Mouse (Mus musculus) adrenal gland, postnatal 4 days (tissue): ENCODE measurements around the gene Synpr. TPM values are rescaled to one million over a fixed set of nuclear protein-coding genes. Genes with fewer than 3 reads are reported as not detected.

ENCODE experiments used
- DNase-seq, 2 experiments: peaks; one replicate each; pipeline ENCODE4 v3.0.0; 2021 to 2022; ENCODE audit warnings: low spot score in 2 of 2, mixed read lengths in 2 of 2
- total RNA-seq, 2 experiments: library from RNA; stranded (reverse); gene quantifications; 2 replicates each; pipeline ENCODE4 v1.2.3; 2021

Synpr gene
- total RNA-seq, 2 experiments from 2014 or later, result 6.8 to 8.0 TPM

DNA sequence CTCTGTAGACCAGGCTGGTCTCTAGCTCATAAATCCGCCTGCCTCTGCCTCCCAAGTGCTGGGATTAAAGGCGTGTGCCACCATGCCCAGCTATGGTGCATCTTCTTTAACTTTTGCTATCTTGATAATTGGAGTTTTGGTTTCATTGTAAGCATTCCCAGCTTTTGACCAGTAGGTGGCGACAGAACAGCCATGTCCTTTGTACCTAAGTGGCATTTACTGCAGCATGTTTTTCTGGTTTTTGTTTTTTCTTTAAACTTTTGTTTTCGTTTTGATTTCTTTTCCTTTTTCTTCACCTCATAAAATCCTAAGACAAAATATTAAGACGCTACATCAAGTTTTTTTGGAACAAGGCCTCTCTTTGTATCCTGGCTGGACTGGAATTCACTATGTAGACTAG is 69.6 kb downstream of the Synpr start:
- DNase-seq, result no peak

DNA sequence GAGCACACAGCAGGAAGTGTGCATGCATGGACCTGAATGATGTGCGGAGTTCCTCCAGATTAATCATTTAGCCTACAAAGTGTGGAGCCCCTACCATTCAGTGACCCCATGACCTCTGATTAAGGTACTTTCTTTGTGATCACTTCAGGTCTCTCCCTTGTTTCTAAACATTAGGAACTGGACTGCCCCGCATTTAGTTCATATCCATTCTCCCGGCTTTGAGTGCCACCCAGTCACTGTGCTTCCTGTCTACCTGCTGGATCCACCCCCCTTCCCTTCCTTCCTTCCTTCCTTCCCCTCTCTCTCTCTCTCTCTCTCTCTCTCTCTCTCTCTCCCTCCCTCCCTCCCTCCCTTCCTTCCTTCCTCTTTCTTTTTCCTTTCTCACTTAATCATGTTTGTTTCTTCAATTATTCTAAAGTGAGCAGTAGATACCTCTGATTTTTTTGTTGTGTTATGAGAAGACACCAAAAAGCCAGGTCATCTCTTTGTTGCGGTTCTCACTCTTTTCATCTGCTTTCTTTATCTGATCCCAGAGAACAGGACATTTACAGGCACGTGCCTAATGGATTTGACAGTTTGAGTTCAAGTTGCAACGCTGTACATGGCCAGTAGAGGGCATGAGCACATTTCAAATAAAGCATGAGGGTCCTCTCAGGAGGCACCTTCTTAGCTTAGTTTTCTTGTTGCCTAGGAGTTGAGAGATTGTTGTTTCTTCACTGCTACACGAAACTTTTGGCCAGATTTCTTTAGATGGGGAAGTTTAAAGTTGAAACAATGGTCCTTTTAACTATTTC is 71.2 kb downstream of the Synpr start:
- DNase-seq, result peak in 1 of 2 experiments; percentile 27

DNA sequence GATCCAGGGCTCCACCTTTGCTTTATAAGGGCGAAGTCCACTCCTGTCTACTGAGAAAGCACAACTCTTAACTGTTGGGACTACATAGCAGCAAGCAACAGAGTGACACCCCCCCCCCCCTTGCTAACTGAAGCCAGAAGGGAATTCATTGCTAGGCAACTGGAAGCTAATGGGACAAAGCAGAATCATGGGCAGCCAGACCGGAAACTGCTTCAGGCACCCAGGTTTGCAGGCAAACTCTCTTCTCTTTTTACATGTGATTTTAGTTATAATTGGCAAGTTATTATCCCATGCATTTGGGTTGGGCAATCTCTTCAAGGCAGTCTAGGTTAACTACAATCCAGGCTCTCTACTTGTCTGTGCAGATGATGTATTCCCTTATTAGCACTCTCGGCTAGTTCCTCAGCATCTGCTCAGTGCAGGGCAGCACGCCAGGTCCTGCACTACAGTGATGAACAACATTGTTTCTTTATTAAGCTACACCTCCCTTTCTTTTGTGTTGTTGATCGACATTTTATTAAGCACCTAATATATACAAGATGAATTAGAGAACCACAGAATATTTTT is 72.6 kb downstream of the Synpr start:
- no peak for DNase-seq

DNA sequence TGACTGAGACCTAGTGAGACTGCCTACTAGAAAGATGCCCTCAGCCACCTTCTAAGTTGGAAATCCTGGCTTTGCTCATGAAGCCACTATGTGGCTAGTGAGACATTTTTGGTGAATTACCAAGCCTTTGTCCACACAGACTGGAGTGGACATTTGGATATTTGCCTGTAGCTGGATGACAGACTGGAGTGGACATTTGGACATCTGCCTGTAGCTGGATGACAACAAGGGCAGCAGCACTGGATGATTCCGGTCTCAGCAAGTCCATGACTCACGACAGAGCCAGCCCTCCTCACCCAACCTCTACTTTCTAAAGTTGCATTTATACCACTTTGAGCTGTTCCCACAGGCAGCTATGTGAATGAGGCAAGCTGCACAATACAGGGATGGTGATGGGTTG is 73.5 kb downstream of the Synpr start:
- no peak for DNase-seq

DNA sequence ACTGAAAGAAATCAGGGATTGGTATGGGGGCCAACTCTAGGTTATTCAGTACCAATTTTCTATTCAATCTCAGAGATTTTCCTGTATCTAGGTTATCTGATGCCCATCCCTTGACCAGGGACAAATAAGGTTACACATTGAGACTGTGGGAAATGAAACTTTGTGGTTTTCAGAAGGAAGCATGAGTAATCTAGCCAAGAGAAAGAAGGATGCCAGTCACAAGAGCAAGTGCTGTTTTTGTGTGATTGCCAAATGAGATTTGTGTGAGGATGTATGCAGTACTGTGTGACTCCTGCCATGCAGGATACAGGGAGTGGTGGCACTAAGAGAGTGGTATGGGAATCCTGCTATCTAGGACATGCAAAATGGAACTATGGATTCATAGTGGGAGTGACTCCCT is 76.6 kb downstream of the Synpr start:
- DNase-seq, result no peak

DNA sequence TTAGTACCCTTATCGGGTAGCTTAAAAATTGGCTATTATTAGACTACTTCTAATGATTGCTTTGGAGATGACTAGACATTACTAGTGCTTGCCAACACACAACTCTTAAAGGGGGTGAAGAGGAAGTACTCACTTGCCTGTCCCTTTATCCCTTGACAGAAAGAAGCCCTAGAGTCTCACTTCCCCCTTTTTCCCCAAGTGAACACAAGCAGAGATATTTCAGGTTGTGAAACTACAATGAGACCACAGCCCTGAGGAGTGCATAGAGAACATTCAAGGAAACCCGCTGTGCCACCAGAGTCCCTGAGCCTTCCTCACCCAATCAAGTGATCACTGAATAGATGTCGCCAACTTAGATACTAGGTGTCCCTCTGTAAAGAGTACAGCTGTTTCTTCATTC is 77.1 kb downstream of the Synpr start:
- DNase-seq, result no peak

DNA sequence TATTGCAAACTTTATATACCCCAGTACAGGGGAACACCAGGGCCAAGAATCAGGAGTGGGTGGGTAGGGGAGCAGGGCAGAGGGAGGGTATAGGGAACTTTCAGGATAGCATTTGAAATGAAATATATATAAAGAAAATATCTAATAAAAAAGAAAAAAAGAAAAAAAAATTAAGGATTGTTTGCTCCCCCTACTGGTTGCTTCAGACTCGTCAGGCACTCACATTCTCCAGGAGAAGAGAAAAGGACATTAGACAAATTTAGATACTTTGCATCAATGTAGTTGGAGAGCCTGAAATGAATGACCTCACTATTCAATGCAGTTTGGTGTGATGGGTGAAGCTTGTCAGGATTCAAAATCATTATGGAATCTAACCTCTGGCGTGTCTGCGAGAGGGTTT is 83.7 kb downstream of the Synpr start:
- no peak for DNase-seq

DNA sequence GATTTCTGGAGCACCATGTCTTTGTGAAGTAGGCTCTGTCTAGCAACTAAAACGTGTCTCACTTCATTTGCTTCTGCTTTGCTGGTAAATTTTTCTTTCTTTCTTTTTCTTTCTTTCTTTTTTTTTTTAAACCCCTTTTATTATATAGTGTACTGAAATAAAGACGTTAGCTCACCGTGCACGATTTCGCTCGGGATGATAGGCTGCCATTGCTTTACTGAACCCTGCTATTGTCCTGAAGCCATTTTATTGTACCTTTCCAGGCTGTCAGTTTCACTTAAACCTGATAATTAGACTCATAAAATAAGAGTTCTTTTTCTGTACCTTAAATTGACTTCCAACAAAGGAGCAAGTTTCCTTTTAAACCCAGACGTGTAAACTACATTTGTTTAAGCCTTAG is 104.5 kb downstream of the Synpr start:
- DNase-seq, result no peak

DNA sequence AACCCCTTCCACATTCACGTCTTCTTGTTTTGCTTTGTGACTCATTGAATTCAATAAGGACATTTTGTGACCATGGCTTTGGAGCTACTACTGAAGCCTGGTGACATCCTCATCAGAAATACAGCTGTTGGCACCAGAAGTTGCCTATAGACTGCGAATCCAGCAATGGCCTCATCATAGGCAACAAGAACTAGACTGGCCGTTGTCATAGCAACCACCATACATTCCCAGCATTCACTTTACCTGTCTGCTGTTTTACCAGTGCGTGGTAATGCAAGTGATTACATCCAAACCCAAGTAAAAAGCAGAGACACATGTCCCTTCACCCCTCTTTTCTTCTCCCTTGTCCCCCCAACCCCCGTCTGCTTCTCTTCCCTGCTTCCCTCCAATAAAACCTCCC is 105.4 kb downstream of the Synpr start:
- no peak for DNase-seq

DNA sequence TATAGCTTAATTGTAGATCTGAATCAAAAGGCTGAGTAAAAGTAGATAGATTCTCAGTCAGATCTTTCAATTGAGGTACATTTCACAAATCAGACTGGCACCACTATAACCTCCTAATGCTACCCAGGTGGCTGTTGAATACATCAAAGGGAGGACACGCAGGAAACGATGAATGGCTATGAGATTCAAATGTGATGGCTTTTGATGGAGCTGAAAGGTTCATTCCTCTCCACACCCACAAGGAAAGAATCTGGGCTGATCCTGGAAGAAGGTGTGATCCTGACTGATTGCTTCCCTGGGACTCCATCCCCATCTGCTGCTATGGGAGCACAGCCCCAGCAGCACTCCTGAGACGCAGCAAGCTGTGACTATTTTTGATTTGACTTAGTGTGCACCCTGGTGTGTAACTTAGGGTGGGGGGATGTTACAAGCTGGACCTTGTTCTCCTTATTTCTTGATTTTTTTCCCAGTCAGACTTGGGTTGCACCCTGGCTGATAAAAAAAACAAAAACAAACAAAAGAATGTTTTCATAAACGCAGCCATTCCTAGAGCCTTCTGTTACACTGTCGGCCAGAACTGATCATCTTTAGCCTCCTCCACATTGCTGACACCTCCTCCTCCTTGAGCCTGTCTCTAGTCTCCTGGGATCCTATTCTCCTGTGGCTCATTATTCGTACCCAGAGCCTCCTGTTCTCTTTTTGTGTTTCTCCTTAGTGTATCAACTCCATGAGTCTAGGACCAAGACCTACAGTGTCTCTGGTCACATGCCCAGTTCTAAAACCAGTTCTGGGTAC is 114.8 kb downstream of the Synpr start:
- DNase-seq, result no peak

DNA sequence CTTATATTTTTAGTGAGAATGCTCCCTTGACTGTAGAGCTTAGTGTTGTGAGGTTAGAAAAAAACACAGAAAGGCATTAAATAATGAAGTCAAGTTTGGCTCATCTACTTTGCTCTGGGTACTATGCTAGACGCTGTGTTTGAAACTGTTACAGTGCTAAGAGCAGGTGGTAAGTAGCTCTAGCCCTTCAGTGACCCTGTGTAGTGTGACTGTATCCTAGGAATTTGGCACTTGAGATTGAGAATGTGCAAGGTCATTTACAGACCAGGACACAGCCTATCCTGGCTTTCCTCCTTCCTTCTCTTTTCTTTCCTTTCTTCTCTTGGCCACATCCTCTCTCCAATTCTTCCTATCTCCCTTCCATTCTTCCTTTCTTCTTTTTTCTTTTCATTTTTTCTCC is 127.1 kb downstream of the Synpr start:
- no peak for DNase-seq

DNA sequence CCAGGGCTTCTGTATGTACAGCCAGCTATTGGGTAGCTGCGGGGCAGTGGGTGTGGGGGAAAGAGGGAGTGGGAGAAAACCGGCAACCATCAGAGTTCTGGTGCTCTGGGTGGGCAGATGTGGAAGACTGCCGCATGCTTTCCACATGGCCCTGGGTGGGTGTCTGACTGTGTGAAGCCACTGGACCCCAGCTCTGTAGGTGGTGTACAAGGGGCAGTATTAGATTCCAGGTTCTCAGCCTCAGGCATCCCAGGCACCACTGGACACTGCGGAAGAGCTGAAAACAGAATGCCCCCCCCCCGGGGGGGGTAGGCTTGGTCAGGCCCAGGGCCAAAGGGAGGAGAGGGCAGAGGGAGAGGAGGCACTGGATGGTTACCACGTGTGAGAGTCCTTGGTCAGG is 156.1 kb downstream of the Synpr start:
- no peak for DNase-seq

DNA sequence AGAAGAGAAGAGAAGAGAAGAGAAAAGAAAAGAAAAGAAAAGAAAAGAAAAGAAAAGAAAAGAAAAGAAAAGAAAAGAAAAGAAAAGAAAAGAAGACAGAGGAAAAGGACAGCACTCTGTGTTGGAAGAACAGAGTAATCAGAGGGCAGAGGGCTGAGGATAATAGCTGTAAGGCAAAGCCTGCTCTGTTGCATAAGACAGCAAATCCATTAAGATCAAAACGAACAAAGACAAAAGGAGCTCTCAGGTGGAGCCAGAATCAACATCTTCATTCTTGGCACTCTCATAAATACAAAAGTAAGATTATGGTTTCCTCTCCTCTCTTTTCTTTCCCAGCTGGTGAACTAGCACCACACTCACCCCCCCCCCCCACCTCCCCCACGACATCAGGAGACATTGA is 160.3 kb downstream of the Synpr start:
- DNase-seq, result no peak

DNA sequence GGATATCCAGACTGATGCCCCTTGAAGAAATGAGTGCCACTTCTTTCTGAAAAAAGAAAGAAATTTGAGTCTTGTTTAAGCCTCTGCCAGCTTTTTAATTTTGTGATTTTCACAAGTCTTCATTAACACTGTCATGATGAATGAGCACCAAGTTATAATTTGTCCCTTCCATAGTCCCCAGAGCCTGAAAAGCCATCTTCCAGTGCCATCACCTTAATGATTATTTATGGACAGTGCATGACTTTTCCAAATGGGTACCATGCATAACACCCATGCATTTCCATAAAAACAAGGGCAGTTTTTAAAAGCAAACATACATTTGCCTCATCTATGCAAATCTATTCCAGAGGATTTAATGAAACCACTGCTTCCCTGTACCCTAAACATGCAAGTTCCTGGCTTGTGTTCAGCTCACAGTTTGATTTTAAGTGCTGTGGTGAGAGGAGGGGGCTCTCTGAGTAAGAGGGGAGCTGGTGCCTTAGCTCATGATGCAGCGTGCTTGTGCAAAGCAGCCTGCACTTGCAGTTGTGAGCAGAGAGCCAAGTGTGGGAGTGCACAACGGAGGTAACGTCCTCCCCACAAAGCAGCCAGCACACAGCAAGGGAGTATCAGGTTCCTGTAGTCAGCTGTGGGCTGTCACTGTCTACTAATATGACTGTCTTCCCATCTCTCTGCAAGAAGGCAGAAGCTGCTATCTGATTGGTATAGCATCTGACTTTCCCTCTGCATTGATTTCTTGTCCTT is 169.1 kb downstream of the Synpr start:
- DNase-seq, result no peak

DNA sequence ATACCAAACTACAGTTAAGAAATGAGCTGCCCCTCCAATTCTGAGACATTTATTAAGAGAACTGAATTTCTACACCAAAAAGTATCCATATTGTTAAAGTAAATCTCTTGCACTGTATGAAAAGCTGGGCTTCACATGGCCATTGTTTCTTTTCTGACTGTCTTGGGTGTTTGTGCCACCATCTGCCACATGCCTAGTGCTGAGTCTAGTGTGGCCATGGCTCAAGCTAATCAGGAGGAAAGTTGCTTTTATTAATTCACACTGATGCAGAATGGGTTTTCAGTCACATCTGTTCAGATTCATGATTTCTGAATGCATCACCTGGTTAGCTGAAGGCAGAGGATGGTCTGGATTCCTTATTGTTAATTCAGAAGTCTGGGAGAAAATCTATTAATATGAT is 170.4 kb downstream of the Synpr start:
- DNase-seq, result no peak

DNA sequence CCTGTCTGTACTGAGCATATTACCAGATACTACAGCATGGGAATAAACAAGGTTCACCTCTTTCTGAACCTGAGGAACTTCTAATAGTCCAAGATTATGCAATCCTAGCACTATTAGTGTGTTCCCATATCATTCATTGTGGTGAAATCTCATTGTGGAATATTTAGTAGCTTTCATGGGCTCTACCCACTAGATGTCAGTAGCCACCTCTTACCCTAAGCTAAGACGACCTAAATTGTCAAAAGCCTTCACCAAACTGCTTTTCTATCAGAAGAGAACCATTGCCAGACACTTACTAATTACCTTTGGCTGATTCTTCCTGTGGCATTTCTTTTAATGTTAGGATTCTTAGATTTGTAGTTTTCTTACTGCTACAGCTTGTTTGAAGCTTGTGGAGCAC is 174.8 kb downstream of the Synpr start:
- DNase-seq, result no peak

DNA sequence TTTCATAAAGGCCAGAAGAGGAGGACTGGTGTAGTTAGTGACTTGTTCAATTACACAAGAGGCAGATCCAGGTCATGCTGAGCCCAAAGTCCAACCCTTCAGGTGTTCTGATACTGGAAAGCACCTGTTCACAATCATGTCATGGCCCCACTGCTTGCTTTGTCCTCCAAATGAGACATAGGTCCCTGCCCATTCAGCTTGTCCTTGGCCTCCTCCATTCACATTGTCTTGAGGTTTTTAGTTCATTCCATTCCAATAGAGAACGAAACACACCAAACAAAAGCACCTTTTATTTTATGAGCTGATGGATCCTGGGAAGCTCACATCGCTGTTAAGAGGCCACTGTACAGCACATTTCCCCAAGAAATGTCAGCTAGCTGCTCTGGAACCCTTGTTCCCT is 184.6 kb downstream of the Synpr start:
- DNase-seq, result no peak

DNA sequence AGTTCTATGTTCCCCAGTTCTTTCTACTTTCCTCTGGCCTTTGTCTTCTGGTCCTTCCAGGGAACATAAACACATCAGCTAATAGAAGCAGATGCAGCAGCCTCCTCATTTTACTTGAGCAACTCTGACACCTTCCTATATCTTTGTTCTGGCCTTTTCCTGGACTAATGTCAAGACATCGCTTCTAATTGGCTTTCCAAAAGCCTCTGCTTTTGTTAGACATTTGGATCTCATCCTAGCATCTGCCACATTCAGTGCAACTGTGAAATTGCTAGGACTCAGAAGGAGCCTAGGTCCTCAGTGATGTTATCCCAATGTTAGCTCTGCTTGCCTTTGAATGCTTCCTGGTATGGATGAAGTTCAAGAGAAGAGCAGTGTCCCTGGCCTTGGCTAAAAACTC is 193.2 kb downstream of the Synpr start:
- no peak for DNase-seq

DNA sequence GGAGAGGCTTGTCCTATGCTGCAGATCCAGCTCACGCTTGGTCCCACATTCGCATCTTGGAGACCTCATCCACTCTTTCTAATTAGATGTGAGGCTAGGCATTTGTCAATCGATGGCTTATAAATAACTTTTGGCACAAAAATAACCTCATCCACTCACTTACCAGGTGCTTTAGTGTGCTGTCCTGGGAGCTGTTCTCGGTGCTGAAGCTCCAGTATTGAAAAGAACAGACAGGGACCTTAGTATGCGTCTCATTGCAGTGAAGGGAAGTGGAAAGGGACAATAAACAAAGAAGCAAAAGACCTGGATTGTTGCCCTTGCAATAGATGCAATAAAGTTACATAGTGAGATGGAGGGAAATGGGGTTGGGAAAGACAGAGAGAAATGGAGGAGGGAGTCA is 220.8 kb downstream of the Synpr start:
- no peak for DNase-seq

DNA sequence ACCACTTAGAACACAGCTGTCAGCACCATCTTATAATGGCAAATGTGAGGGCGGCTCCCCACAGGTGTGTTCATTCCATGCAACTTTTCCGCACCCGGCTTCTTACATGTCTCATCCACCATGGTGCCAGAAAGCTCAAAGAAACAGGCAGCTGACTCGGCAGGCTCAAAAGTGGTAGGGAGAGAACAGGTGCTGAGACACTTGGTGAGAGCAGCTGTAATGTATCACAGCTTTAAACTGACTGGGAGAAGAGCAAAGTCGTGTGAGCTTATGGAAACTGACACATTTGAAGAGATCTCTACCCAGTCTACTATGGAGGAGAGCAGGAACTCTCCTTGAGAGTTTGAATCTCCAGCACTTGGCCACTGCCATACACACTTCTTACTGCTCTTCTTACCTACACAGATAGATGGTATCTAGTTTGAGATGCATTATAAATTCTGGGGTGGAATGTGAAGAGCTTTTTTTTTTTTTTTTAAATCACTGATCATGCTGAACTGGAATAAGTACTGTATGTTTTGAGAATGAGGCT is 234.1 kb downstream of the Synpr start:
- DNase-seq, result no peak

DNA sequence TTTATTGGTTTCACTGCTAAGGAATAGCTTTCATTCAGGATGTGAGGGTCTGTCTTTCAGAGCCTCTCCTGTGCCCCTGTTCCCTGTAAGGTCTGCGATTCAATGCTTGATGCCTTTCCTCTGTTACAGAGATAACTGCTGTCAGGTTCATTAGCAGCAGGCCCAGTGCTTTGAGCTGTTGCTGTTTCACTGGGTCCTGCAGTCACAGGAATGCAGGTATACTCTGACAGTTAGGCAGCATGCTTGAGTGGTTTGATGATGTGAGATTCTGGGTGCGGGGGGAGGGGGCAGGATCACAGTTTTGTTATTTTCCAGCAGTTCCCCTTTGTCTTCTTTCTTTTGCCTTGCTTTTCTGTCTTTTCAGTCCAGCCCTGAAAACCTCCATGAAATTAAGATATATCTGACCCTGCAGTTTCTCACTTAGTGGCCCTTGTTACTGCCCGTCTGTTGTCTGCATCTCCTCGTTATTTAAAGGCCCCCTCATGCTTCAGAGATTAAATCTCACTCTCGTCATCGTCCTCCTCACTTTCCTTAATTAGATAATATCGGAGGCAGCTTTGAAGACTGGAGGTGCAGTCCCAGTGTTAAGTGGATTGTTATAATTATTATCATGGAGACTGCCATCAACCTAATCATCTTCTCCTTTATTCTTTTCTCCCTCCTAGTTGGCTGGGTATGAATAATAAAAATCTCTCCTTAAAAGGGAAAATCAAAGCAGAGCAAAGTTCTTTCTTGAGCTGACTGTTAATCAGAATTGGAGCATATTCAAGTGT is 234.8 kb downstream of the Synpr start:
- no peak for DNase-seq
